Mouse (Mus musculus) cerebellum, postnatal 14 days (tissue): ENCODE measurements around the gene Agbl1.

Experiments
- DNase-seq, 2 experiments: peaks; one replicate each; pipeline ENCODE4 v3.0.0; 2021; ENCODE audit warnings: mixed read lengths in 2 of 2

Gene Agbl1

DNA sequence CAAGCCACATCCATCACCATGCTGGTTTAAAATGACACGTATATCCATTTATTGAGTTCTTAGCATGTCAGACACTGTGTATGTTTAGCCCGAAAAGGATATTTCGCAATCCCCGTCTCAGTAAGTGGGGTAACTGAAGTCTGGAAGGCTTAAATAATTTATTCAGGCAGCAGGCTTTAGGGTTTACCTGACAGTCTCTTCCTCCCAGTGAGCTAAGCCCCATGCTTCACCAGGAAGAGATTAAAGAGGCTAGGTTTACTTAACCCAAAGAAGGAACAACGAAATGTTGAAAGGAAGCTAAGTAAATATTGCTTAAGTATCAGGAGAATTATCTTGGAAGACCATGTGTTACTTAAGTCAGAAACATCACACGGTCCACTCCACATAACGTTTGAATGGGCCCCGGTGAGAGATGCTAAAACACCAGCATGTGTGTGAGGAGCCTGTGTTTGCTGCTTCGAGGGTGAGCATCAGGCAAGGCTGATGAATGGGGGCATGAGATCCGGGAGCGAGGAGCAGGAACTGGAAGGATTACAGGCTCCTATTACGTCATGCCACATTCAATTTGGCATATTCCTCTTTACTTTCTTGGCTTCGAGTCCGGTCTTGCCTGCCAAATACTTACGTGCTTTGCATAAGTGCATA lies 162.7 kb downstream of the Agbl1 start:
- no peak for DNase-seq

DNA sequence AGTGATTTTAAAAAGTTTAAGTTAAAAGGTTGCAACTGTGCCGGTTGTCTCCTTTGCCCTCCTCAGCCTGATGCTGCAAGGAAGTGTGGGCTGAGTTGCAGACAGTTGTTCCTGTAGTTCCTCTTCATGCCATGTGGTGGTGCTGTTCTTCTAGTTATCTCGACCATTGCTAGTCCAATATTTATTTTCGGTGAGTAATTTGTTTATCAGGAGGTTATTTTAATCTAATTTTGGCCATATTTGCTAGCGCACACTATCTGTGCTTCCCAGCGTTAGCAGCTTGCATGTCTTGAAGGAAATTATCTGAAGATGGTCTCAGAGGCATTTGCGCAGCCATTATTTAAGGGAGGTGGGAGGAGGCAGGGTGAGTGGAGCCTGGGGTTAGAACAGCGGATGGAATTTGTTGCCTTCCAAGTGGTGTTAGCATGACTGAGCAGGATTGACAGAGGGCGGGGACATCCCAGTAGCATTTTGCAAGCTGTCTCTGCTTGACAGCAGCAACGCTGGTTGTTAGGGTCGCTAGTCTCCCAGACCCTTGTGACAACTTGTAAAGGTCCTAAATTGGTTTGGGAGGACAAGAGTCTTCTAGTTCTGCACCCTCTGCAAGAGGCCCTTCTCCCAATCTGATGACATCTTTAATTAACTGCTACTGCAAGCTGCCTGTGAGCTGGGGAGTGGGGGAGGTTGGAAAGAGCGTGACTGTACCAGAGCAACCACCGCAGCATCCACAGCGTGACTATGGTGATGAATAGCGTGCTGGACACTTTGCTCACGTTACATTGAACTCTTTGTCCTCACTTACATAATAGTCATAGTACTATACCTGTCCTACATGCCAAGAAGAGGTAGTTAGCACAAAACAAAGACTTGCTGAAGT lies 163.5 kb downstream of the Agbl1 start:
- DNase-seq: peak; percentile 82 to 86

GRCm38 (mm10) chr7:76407930-76408557 lies 178.4 kb downstream of the Agbl1 start:
- no peak for DNase-seq

- no peak for DNase-seq
Measured at GRCm38 (mm10) chr7:76409020-76409419, 179.3 kb downstream of the Agbl1 start.

GRCm38 (mm10) chr7:76410403-76411180 lies 180.9 kb downstream of the Agbl1 start:
- no peak for DNase-seq

DNA sequence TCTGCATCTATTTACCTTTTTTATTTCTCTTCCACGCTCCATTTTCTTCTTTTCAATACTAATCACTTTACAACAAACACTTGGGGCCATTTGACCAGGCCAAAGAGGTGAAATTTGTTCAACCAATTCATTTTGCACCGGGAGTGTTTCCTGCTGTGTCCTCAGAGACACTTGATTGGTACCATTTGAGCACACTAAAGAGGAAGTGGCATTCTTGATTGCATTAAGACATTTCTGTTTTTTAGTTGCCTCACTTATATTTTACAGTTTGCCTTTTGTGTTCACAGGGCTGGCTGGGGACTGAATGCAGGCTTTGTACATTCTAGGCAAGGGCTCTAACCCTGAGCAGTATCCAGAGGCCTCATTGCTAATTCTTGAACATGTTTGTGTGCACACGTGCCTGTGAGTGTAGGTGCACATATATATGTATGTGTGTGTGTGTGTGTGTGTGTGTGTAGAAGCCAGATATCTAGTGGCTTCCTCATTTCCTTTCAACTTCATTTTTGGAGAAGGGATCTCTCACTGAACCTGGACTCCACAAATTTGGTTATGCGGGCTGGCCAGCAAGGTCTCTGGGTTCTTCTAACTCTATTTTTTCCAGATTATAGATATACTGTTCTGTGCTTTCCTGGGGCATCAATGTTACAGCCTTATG lies 182.4 kb downstream of the Agbl1 start:
- no peak for DNase-seq

DNA sequence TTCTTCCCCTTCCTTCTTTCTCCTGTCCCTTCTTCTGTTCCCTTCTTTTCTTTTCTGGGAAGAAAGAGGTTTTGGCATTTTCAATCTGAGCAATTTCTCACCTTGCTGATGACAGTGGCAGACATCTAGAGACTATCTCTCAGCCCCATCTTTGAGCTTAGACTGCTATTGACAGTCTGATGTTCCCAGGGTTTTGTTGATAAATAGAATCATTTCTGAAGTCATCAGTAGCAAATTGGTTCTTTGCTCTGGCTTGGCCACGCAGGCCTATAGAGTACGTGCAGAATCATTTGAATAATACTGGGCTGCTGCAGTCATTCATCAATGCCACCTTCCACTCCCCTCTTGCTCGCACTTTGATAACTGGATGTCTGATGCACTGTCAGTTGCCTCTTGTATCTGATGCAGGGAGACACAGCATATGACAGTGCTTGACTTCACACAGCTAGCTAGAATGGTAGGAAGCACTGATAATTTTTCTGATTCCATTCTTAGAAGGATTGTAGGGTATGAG lies 186.5 kb downstream of the Agbl1 start:
- no peak for DNase-seq

- DNase-seq: peak; percentile 8 to 39
Measured at GRCm38 (mm10) chr7:76438581-76438980, 208.9 kb downstream of the Agbl1 start.

DNA sequence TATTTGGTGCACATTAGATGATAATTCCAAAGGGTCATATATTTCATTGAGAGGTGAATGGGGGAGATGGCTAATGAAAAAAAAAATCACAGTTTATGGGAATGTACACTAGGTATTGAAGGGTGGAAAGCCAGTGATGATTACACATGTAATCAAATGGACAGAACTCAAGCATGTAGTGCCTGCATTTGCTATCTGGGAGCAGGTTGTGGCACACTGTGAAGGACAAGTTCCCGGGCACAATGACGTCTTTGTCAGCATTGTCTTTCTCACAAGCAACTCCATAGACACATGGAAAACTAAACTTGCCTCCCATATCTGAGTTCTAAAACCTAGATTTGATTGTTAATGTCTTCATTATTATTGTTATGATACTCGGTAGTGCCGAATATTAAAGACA lies 209.3 kb downstream of the Agbl1 start:
- peak in 1 of 2 experiments; percentile 4 for DNase-seq

- DNase-seq: no peak
Measured at GRCm38 (mm10) chr7:76462361-76463001, 232.8 kb downstream of the Agbl1 start.

GRCm38 (mm10) chr7:76466427-76466826 lies 236.7 kb downstream of the Agbl1 start:
- no peak for DNase-seq

DNA sequence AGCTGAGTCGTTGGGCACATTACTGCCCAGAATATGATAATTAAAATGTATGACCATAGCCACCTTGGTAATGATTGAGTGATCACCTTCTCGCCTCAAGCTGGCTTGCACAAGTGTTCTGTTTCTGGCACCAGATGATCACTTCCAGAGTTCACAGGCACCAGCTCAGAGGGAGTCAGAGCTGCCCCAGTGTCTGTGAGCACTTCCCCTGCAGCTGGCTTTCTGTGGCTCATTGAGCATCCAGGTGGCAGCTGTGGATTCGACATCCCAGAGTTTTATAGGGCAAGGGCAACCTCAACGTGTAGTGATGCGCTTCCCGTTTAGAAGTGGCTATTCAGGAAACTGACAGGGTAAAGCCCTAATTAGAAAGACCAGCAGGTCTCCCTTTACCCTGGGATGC lies 244.5 kb downstream of the Agbl1 start:
- no peak for DNase-seq

GRCm38 (mm10) chr7:76485546-76485945 lies 255.9 kb downstream of the Agbl1 start:
- no peak for DNase-seq

DNA sequence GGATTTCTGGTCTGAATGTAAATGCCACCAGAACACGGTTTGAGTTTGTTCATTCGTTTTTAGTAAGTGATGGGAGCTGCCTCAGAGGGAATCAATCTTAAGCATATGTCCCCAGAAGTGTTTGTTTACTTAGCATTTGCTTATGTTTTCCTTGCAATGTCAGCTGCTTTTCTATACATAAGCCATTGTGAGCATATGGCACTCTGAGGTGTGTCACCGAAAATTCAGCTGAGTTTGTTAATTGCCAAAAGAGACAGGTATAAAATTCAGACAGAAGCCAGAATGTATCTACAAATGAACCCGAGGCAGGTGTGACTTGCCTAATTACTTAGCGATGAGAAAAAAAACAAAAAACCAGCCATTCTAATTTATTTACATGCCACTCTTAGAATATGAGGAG lies 257.8 kb downstream of the Agbl1 start:
- DNase-seq: no peak

DNA sequence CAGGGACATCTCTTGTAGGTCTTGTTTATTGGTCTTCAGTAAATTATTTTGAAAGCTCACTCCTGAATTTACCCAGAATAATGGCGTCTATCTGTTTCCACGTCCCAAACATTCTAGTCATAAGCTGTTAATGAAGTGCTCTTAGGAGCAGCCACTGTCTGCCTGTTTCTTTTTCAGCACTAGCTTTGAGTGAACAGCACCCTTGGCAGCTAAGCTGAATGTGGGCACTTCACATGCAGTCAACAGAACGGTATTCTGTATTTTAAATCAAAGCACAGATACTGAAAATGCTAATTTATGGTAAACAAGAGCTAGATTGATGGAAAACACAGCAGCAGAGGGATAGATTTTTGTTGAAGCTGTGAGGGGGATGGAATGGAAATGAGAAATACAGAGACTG lies 294.6 kb downstream of the Agbl1 start:
- no peak for DNase-seq

DNA sequence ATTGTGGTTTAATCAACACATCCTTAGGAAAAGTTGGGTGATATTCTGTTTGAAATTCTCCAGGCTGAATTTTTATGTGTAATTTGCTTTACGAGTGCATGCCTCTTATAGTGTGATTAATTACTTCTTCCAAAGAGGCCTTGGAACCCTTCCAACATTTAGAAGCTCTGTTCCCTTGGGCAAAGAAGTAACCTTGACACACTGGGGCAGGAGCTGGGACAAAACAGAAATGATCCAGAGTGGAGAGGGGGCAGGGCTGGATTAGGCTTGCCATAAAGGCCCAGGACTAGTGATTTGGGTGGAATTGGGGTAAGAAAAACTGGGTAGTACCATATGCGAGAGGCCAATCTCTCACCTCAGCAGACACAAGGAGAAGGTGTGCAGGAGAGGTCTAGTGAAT lies 316.8 kb downstream of the Agbl1 start:
- no peak for DNase-seq

- DNase-seq: no peak
Measured at GRCm38 (mm10) chr7:76547313-76547712, 317.6 kb downstream of the Agbl1 start.

DNA sequence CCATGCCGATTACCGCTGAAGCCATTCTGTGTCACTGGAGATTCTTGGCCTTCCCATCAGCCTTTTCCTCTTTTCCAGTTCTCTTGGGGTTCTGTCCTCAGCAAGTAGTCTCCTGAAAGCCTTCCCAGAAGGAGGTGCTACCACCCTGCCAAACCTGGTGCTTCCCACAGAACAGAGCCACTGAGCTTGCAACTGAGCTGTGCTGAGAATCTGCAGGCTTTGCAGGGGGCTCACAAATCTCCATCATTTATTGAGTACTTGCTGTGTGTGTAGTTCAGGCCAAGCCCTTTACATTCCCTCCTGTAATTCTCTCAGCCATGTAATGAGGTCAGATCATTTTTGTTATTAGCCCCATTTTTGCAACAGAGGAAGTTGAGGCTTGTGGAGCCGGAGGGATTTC lies 322.2 kb downstream of the Agbl1 start:
- no peak for DNase-seq

DNA sequence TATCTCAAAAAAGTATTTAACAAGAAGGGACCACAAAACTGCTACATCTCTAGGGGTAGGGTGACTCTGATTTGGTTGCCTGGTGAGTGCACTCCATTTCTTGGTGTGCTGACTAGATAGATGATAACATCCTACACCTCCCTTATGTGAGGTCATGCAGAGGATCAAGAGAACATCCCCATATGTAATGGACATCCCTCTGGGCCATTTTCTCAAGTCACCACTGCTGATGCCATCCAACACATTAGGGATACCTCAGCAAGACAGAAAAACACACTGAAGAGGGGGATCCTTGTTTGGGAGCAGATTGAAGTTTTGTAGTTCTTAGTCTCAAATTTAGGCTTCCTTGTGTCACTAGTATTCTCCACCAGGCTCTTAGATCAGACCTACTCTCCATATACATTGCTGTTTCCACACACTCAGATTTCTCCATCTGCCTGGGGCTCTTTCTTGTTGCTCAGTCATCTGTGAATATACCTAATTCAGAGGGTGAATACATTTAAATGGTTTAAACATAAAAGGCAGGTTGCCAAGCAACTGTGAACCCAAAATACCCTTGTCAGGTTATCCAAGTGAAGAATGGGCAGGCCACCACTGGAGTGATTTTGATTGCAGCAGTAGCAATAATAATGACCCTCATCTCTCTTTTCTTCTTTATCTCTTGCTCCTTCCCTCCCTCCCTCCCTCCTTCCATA lies 331.0 kb downstream of the Agbl1 start:
- DNase-seq: no peak

DNA sequence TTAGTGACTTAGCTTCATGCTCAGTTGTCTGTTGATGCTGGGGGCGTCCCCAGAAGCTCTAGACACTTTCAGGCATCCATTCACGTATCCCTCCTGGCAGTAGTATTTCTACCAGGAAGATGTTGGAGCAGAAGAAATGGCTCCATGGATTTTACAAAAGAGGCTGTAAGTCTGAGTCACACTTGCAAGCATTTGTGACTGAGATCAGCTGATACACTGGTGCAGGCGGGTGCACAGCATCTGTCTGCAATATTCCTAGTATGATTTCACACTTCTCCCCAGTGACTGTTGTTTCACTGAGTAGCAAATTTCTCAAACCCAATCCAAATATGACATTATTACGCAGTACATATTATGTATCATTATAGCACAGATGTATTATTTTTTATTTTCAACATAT lies 332.8 kb downstream of the Agbl1 start:
- DNase-seq: no peak

DNA sequence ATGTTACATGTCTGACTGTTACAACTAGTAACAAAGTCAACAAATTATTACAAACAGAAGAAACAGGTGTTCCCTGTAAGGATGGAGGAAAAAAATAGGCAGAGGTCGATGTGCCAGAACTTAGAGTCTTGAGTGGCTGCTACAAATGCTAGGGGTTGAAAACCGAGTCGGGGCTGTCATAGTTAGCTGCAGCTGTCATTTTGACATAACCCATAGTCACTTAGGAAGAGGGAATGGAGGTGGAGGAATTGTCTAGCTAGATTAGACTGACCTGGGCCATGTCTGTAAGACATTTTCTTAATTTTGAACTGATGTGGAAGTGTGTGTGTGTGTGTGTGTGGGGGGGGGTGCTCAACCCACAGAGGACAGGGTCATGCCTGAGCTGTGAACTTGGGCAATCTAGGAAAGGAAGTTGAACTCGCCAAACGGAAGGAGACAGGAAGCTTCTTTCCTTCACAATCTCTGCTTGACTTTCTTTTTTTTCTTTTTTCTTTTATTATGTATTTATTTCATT lies 364.9 kb downstream of the Agbl1 start:
- no peak for DNase-seq
